Mouse (Mus musculus) kidney, adult 2 months (tissue): ENCODE measurements around the gene Them7.

Experiments used
- CTCF ChIP-seq: fragments of 200-500 bp; conservative IDR thresholded peaks from 2 replicates; pipeline ENCODE4 v1.5.1; 2011; ENCODE audit warnings: low read depth, mild to moderate bottlenecking, control low read depth, low read length, moderate library complexity, mixed read lengths; ENCODE audit not compliant: insufficient read depth, insufficient read length
- POLR2A ChIP-seq: fragments of 200-500 bp; IDR thresholded peaks from one replicate; pipeline ENCODE4 v1.6.1; 2011; ENCODE audit warnings: low read depth, low read length, control low read depth

GRCm38 (mm10) chr2:105336314-105337027 lies 112.4 kb downstream of the Them7 start:
- TF ChIP-seq CTCF, result no peak
- no peak for TF ChIP-seq POLR2A
